Mouse (Mus musculus): ENCODE results near the gene Lmtk2. TPM values are rescaled to one million over a fixed set of nuclear protein-coding genes. Genes with fewer than 3 reads are reported as not detected.

The Lmtk2 gene
- polyA plus RNA-seq, 1 experiment from 2014 or later, result 1.2 TPM

- ATAC-seq (no peak), DNase-seq (no peak)
- no peaks in the 10 kb centered on the region for H3K9me3 ChIP-seq (ENCODE audit: low read length)
- no peak overlapping the region for H3K4me2 ChIP-seq (ENCODE audit: low read depth, low read length)
- peaks cover 3% of the 10 kb centered on the region; the same call in 1 of the 2 replicates for H3K4me1 ChIP-seq (ENCODE audit: insufficient read depth)
- TF ChIP-seq CTCF (IDR thresholded peaks at IDR 0.05; ENCODE audit: low read depth) (no peak), EP300 (IDR thresholded peaks at IDR 0.05; ENCODE audit: low read depth) (no peak)
- H3K9ac ChIP-seq (replicated peaks), result no peak overlapping the region
- H3K4me3 ChIP-seq (ENCODE audit: low read depth, low read length), result no peak overlapping the region
- no peaks in the 10 kb centered on the region for H3K36me3 ChIP-seq (replicated peaks; ENCODE audit: insufficient read depth, low read length)
- 31% methylated on average over 11 of the region's 11 CpGs for WGBS (ENCODE audit: insufficient replicate concordance)
- no peak overlapping the region for H3K27ac ChIP-seq (ENCODE audit: low read depth)
- H3K27me3 ChIP-seq (ENCODE audit: insufficient read depth, low read length), result no peaks in the 10 kb centered on the region
Measured at GRCm38 (mm10) chr5:144226220-144226619, 126.0 kb downstream of the Lmtk2 start.

- no peaks in the 10 kb centered on the region for H3K36me3 ChIP-seq (replicated peaks; ENCODE audit: insufficient read depth, low read length)
- 82% methylated on average over 7 of the region's 7 CpGs for WGBS (ENCODE audit: insufficient replicate concordance)
- TF ChIP-seq EP300 (IDR thresholded peaks at IDR 0.05; ENCODE audit: low read depth) (no peak), CTCF (IDR thresholded peaks at IDR 0.05; ENCODE audit: low read depth) (no peak)
Measured at GRCm38 (mm10) chr5:144230216-144230615, 130.0 kb downstream of the Lmtk2 start.

GRCm38 (mm10) chr5:144231410-144231809 is 131.2 kb downstream of the Lmtk2 start:
- WGBS (ENCODE audit: insufficient replicate concordance), result 62% methylated on average over 1 of the region's 1 CpGs
- H3K4me3 ChIP-seq (ENCODE audit: low read depth, low read length), result no peak overlapping the region
- H3K4me1 ChIP-seq (ENCODE audit: insufficient read depth), result no peaks in the 10 kb centered on the region
- H3K9ac ChIP-seq (replicated peaks), result no peak overlapping the region
- no peaks in the 10 kb centered on the region for H3K36me3 ChIP-seq (replicated peaks; ENCODE audit: insufficient read depth, low read length)
- no peak overlapping the region for H3K27ac ChIP-seq (ENCODE audit: low read depth)
- no peak overlapping the region for H3K4me2 ChIP-seq (ENCODE audit: low read depth, low read length)
- DNase-seq (no peak), ATAC-seq (no peak)
- no peaks in the 10 kb centered on the region for H3K27me3 ChIP-seq (ENCODE audit: insufficient read depth, low read length)
- no peaks in the 10 kb centered on the region for H3K9me3 ChIP-seq (ENCODE audit: low read length)
- TF ChIP-seq CTCF (IDR thresholded peaks at IDR 0.05; ENCODE audit: low read depth), result peak; percentile 58
- TF ChIP-seq EP300 (IDR thresholded peaks at IDR 0.05; ENCODE audit: low read depth), result no peak

More at GRCm38 (mm10) chr5:144230216-144230615, 130.0 kb downstream of the Lmtk2 start:
- no peaks in the 10 kb centered on the region for H3K9me3 ChIP-seq (ENCODE audit: low read length)
- DNase-seq, result no peak
- no peaks in the 10 kb centered on the region for H3K4me1 ChIP-seq (ENCODE audit: insufficient read depth)
- H3K27me3 ChIP-seq (ENCODE audit: insufficient read depth, low read length), result no peaks in the 10 kb centered on the region
- no peak overlapping the region for H3K4me3 ChIP-seq (ENCODE audit: low read depth, low read length)
- ATAC-seq, result no peak
- no peak overlapping the region for H3K4me2 ChIP-seq (ENCODE audit: low read depth, low read length)
- H3K27ac ChIP-seq (ENCODE audit: low read depth), result no peak overlapping the region
- no peak overlapping the region for H3K9ac ChIP-seq (replicated peaks)

- WGBS (ENCODE audit: insufficient replicate concordance), result 74% methylated on average over 5 of the region's 5 CpGs
- Histone ChIP-seq H3K4me1 (ENCODE audit: insufficient read depth) (no peaks in the 10 kb centered on the region), H3K9ac (replicated peaks) (no peak overlapping the region), H3K36me3 (replicated peaks; ENCODE audit: insufficient read depth, low read length) (no peaks in the 10 kb centered on the region), H3K4me3 (ENCODE audit: low read depth, low read length) (no peak overlapping the region), H3K27me3 (ENCODE audit: insufficient read depth, low read length) (no peaks in the 10 kb centered on the region), H3K9me3 (ENCODE audit: low read length) (no peaks in the 10 kb centered on the region), H3K27ac (ENCODE audit: low read depth) (no peak overlapping the region), H3K4me2 (ENCODE audit: low read depth, low read length) (no peak overlapping the region)
- ATAC-seq (no peak), DNase-seq (no peak)
- no peak for TF ChIP-seq EP300 (IDR thresholded peaks at IDR 0.05; ENCODE audit: low read depth)
- no peak for TF ChIP-seq CTCF (IDR thresholded peaks at IDR 0.05; ENCODE audit: low read depth)
Measured at GRCm38 (mm10) chr5:144232531-144232930, 132.3 kb downstream of the Lmtk2 start.

GRCm38 (mm10) chr5:144234222-144234621 is 134.0 kb downstream of the Lmtk2 start:
- ATAC-seq (no peak), DNase-seq (no peak)
- H3K36me3 ChIP-seq (replicated peaks; ENCODE audit: insufficient read depth, low read length), result no peaks in the 10 kb centered on the region
- H3K4me2 ChIP-seq (ENCODE audit: low read depth, low read length), result no peak overlapping the region
- no peaks in the 10 kb centered on the region for H3K27me3 ChIP-seq (ENCODE audit: insufficient read depth, low read length)
- no peak overlapping the region for H3K4me3 ChIP-seq (ENCODE audit: low read depth, low read length)
- no peak overlapping the region for H3K27ac ChIP-seq (ENCODE audit: low read depth)
- TF ChIP-seq CTCF (IDR thresholded peaks at IDR 0.05; ENCODE audit: low read depth), result no peak
- no peak for TF ChIP-seq EP300 (IDR thresholded peaks at IDR 0.05; ENCODE audit: low read depth)
- WGBS (ENCODE audit: insufficient replicate concordance), result 58% methylated on average over 6 of the region's 6 CpGs
- no peak overlapping the region for H3K9ac ChIP-seq (replicated peaks)
- H3K4me1 ChIP-seq (ENCODE audit: insufficient read depth), result no peaks in the 10 kb centered on the region
- no peaks in the 10 kb centered on the region for H3K9me3 ChIP-seq (ENCODE audit: low read length)

- Histone ChIP-seq H3K27me3 (ENCODE audit: insufficient read depth, low read length) (no peaks in the 10 kb centered on the region), H3K4me2 (ENCODE audit: low read depth, low read length) (no peak overlapping the region), H3K4me3 (ENCODE audit: low read depth, low read length) (no peak overlapping the region), H3K36me3 (replicated peaks; ENCODE audit: insufficient read depth, low read length) (no peaks in the 10 kb centered on the region), H3K27ac (ENCODE audit: low read depth) (no peak overlapping the region), H3K9ac (replicated peaks) (no peak overlapping the region), H3K4me1 (ENCODE audit: insufficient read depth) (no peaks in the 10 kb centered on the region), H3K9me3 (ENCODE audit: low read length) (no peaks in the 10 kb centered on the region)
- DNase-seq (no peak), ATAC-seq (no peak)
- TF ChIP-seq EP300 (IDR thresholded peaks at IDR 0.05; ENCODE audit: low read depth) (no peak), CTCF (IDR thresholded peaks at IDR 0.05; ENCODE audit: low read depth) (no peak)
- WGBS (ENCODE audit: insufficient replicate concordance), result 80% methylated on average over 7 of the region's 7 CpGs
Measured at GRCm38 (mm10) chr5:144234714-144235113, 134.5 kb downstream of the Lmtk2 start.

Other genes starting within 250 kb of the Lmtk2 start
- gene Ankrd61, start 202.8 kb upstream of the Lmtk2 start, polyA plus RNA-seq (2015; fragmentation: Nextera tagmentation; extraction: Ambion mirVana), result 0.07 TPM in 1 of 2 replicates, not detected in the other
- gene Aimp2, start 190.6 kb upstream of the Lmtk2 start, polyA plus RNA-seq (2015; fragmentation: Nextera tagmentation; extraction: Ambion mirVana), result 22.2 and 25.4 TPM in 2 replicates
- gene Pms2, start 190.5 kb upstream of the Lmtk2 start, polyA plus RNA-seq (2015; fragmentation: Nextera tagmentation; extraction: Ambion mirVana), result 5.6 and 6.6 TPM in 2 replicates
- gene Gm42421, start 172.3 kb upstream of the Lmtk2 start, polyA plus RNA-seq (2015; fragmentation: Nextera tagmentation; extraction: Ambion mirVana), result 0.19 TPM in 1 of 2 replicates, not detected in the other
- gene Rsph10b, start 167.4 kb upstream of the Lmtk2 start, polyA plus RNA-seq (2015; fragmentation: Nextera tagmentation; extraction: Ambion mirVana), result 0.19 and 0.23 TPM in 2 replicates
- 30.5 and 31.5 TPM in 2 replicates for gene Ccz1, start 85.6 kb upstream of the Lmtk2 start, polyA plus RNA-seq (2015; fragmentation: Nextera tagmentation; extraction: Ambion mirVana)
- gene Ocm, start 73.8 kb upstream of the Lmtk2 start, polyA plus RNA-seq (2015; fragmentation: Nextera tagmentation; extraction: Ambion mirVana), result not detected in 2 replicates
- 0.16 and 0.19 TPM in 2 replicates for gene Bhlha15, start 89.8 kb downstream of the Lmtk2 start, polyA plus RNA-seq (2015; fragmentation: Nextera tagmentation; extraction: Ambion mirVana)
- gene Tecpr1, start 123.2 kb downstream of the Lmtk2 start, polyA plus RNA-seq (2015; fragmentation: Nextera tagmentation; extraction: Ambion mirVana), result 2.1 and 2.5 TPM in 2 replicates
- 51.1 and 53.0 TPM in 2 replicates for gene Bri3, start 144.0 kb downstream of the Lmtk2 start, polyA plus RNA-seq (2015; fragmentation: Nextera tagmentation; extraction: Ambion mirVana)

Measured in liver, postnatal 0 days (tissue).